Mouse (Mus musculus) heart, adult 2 months (tissue): ENCODE measurements around the gene Mttp. TPM values are rescaled to one million over a fixed set of nuclear protein-coding genes. Genes with fewer than 3 reads are reported as not detected.

Source experiments
- DNase-seq, 2 experiments: peaks; one replicate each; pipeline ENCODE4 v3.0.0; 2021
- H3K27ac ChIP-seq: fragments of 200-600 bp; 2 replicates; pipeline ENCODE4 v1.8.1; 2022
- H3K27me3 ChIP-seq: fragments of 200-500 bp; 2 replicates; pipeline ENCODE4 v1.6.1; 2012; ENCODE audit warnings: mild to moderate bottlenecking, low read length, inconsistent platforms, mixed read lengths; ENCODE audit not compliant: control insufficient read depth, insufficient read depth
- H3K36me3 ChIP-seq: fragments of 200-500 bp; 2 replicates; pipeline ENCODE4 v1.6.1; 2012; ENCODE audit warnings: low read length, inconsistent platforms; ENCODE audit not compliant: control insufficient read depth, insufficient read depth
- H3K4me1 ChIP-seq: fragments of 200-500 bp; 2 replicates; pipeline ENCODE4 v1.6.1; 2011; ENCODE audit warnings: low read length; ENCODE audit not compliant: control insufficient read depth, insufficient read depth
- H3K4me3 ChIP-seq: fragments of 200-600 bp; 2 replicates; pipeline ENCODE4 v1.8.1; 2022
- H3K79me2 ChIP-seq: fragments of 200-500 bp; replicated peaks from 2 replicates; pipeline ENCODE4 v1.6.1; 2012; ENCODE audit warnings: mild to moderate bottlenecking, inconsistent platforms, low read length, moderate library complexity, mixed read lengths; ENCODE audit not compliant: control insufficient read depth, insufficient read depth
- H3K9ac ChIP-seq: fragments of 200-500 bp; 2 replicates; pipeline ENCODE4 v1.6.1; 2012; ENCODE audit warnings: low read depth, mild to moderate bottlenecking, control low read depth, inconsistent platforms, low read length, mixed read lengths
- CTCF ChIP-seq: fragments of 200-600 bp; IDR thresholded peaks from 2 replicates; pipeline ENCODE4 v1.8.1; 2022; ENCODE audit warnings: antibody characterized with exemption, mild to moderate bottlenecking, moderate library complexity
- EP300 ChIP-seq: fragments of 200-500 bp; IDR thresholded peaks from 2 replicates; pipeline ENCODE4 v1.6.1; 2011; ENCODE audit warnings: low read depth, low read length, control low read depth; ENCODE audit not compliant: insufficient read depth
- POLR2A ChIP-seq: fragments of 200-500 bp; IDR thresholded peaks from 2 replicates; pipeline ENCODE4 v1.6.1; 2011; ENCODE audit warnings: mild to moderate bottlenecking, low read depth, low read length, control low read depth; ENCODE audit not compliant: insufficient read depth
- WGBS: fragments of 180-500 bp; shearing (Covaris S2); methylation state at CpG from one replicate; pipeline ENCODE4 v1.1.7; 2018; 5-methylcytosine and 5-hydroxymethylcytosine counted together
- intact Hi-C: fragments of 180-260 bp; cut with DNase I; formaldehyde crosslinking; loops from one replicate; pipeline ENCODE4 v1.15.1; 2025
- polyA plus RNA-seq: library from polyadenylated mRNA; depleted of rRNA; stranded (reverse); fragments of >200 nt; gene quantifications from 2 replicates; pipeline ENCODE4 v1.2.3, GENCODE M21; 2012
- total RNA-seq, 2 experiments: library from RNA; stranded (reverse); gene quantifications; 2 replicates each; pipeline ENCODE4 v1.2.3; 2021

Gene Mttp
- total and polyA plus RNA-seq, 3 experiments, result 2.0 to 6.9 (median 5.9) TPM

DNA sequence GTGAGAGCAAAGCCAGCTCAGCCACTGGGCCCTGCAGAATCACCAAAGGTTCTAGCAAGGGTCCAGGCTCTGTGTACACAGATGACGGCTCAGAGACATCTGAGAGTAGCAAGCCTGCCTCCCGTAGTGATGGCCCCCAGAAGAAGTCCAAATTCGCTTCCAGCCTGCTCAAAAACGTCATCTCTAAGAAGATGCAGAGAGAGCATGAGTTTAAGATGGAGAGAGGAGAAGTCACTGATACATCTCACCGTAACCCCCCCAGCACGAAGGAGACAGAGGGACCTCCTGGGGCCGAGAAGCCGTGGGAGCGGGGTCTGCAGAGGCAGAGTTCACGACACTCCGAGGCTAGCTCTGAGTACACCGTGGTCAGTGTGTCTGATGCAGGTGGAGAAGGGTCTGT, 77.5 kb downstream of the Mttp start, which contains the start of gene Gm5105:
Gene Gm5105, minus strand, starts transcription at position 101 of the 400 bp plus-strand sequence.
- Histone ChIP-seq H3K4me3 (peak within 1 kb of the TSS; percentile 53), H3K27ac (peak within 1 kb of the TSS; percentile 91), H3K4me1 (peaks cover 6% of the 10 kb centered on the region), H3K36me3 (no peaks in the 10 kb centered on the region), H3K27me3 (no peaks in the 10 kb centered on the region), H3K79me2 (no peaks in the 10 kb centered on the region; the same call in 1 of the 2 replicates), H3K9ac (peak within 1 kb of the TSS; percentile 85)
- intact Hi-C loops, result loop anchor here (2.0 to 5.0 kb wide), 2 partner anchors 75 to 76 kb away; partner anchors contain the start of gene Trmt10a
- TF ChIP-seq CTCF (no peak), EP300 (no peak), POLR2A (no peak)
- WGBS, result 67% methylated on average over 12 of the region's 12 CpGs
- DNase-seq, result no peak

DNA sequence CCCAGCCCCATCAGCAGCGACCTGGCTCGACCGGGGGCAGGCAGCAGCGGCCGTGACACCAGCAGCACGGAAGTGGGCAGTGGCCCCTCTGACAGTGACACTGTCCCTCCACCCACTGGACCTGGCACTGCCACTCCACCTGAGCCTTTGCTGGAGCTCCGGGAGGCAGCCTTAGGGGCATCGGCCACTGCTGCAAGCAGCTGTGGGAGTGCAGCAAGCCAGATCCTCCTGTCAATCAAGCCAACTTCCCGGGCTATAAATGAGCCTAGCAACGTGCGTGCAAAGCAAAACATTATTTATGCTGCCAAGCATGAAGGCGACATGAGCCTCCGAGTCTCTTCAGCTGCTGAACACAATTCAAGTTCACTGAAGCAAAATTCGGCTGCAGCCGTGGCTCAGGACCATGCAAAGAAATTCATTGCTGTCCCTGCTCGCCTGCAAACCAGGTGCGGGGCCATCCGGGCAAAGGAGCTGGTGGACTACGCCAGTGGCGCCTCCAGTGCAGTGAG, 78.4 kb downstream of the Mttp start:
- Histone ChIP-seq H3K9ac (peak overlapping the region; percentile 85), H3K36me3 (no peaks in the 10 kb centered on the region), H3K79me2 (no peaks in the 10 kb centered on the region; the same call in 1 of the 2 replicates), H3K27me3 (no peaks in the 10 kb centered on the region), H3K27ac (peak overlapping the region; percentile 91), H3K4me3 (peak overlapping the region; percentile 53), H3K4me1 (peaks cover 6% of the 10 kb centered on the region)
- TF ChIP-seq POLR2A (peak; percentile 38; the same call in 1 of the 2 replicates), CTCF (no peak), EP300 (0 out of 2 replicates have a peak, but pooled peaks have one; percentile 3)
- 63% methylated on average over 20 of the region's 20 CpGs for WGBS
- peak; percentile 57 to 62 for DNase-seq
- intact Hi-C loops, result loop anchor here (2.0 to 5.0 kb wide), 2 partner anchors 74 to 76 kb away; partner anchors contain the start of gene Trmt10a

DNA sequence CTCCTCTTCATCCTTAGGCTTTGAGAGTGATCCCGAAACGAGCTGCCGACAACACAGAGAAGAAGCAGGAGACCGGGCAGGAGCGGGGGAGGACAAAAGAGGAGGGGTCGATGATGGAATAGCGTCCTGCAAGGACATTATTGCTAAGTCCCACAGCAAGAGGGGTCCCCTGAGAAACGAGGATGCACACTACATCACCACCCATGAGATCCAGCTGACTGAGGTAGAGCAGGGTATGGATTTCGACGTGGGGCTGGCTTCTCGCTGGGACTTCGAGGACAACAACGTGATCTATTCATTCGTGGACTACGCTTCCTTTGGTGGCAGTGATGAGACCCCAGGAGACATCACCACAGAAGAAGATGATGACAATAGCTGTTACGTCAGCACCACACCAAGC, 78.8 kb downstream of the Mttp start:
- Histone ChIP-seq H3K9ac (peak overlapping the region; percentile 85), H3K27me3 (no peaks in the 10 kb centered on the region), H3K27ac (peak overlapping the region; percentile 91), H3K79me2 (no peaks in the 10 kb centered on the region; the same call in 1 of the 2 replicates), H3K4me3 (peak overlapping the region; percentile 53), H3K36me3 (no peaks in the 10 kb centered on the region), H3K4me1 (peaks cover 6% of the 10 kb centered on the region)
- 57% methylated on average over 16 of the region's 16 CpGs for WGBS
- intact Hi-C loops, result loop anchor here (2.0 to 5.0 kb wide), 3 partner anchors 37 to 77 kb away; partner anchors contain the start of gene Trmt10a
- no peak for DNase-seq
- no peak for TF ChIP-seq POLR2A
- TF ChIP-seq EP300, result no peak
- TF ChIP-seq CTCF, result no peak

DNA sequence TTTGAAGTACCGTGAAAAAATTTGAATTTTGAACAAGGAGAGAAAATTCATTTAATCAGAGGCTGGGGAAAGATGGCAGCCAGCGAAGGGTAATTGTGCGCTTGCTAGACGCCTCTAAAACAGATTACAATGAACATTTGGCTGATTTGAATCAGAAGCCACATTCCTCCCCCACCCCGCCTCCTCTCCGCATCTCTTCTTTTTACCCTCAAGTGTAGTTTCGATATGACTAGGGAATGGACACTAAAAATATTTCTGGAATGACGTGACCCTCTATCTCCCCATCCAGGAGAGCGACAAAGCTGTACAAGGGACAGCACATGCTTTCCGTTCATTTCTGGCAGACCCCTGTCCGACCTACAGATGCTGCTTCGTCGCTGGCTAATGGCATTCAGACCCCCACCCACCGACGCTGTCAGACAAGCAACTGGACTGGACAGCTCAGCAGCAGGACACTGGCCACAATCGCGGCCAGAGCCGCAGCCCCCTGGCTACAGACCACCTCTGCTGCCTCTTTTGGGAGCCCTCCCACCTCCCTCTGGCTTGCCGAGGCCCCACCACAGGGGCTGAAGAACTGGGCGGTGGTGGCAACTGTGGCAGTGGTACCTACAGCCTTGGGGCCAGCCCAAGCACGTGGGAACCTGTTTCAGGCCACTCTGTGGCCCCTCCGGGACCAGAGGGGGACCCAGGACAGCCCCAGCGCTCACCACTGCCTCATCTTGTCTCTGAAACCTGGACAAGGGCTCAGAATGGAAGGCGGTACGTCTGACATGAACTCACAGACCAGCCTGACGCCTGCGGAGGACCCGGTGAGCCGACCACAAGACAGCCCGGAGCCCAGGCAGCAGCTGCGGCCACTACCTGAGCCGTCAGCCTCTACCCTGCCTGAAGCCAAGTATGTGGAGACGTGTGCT, 79.8 kb downstream of the Mttp start, which contains the start of gene 1110002E22Rik:
Gene 1110002E22Rik, plus strand, starts transcription at position 321 of the 914 bp plus-strand sequence.
- Histone ChIP-seq H3K36me3 (no peaks in the 10 kb centered on the region), H3K4me3 (peak within 1 kb of the TSS; percentile 53), H3K79me2 (no peaks in the 10 kb centered on the region; the same call in 1 of the 2 replicates), H3K27ac (peak within 1 kb of the TSS; percentile 91), H3K4me1 (peaks cover 7% of the 10 kb centered on the region), H3K27me3 (no peaks in the 10 kb centered on the region), H3K9ac (peak within 1 kb of the TSS; percentile 85)
- intact Hi-C loops, result loop anchor here (2.0 to 5.0 kb wide), 2 partner anchors 36 to 73 kb away; no protein-coding TSS in a partner anchor
- WGBS, result 52% methylated on average over 33 of the region's 33 CpGs
- TF ChIP-seq POLR2A (no peak), EP300 (no peak), CTCF (no peak)
- DNase-seq, result peak; percentile 39 to 46

DNA sequence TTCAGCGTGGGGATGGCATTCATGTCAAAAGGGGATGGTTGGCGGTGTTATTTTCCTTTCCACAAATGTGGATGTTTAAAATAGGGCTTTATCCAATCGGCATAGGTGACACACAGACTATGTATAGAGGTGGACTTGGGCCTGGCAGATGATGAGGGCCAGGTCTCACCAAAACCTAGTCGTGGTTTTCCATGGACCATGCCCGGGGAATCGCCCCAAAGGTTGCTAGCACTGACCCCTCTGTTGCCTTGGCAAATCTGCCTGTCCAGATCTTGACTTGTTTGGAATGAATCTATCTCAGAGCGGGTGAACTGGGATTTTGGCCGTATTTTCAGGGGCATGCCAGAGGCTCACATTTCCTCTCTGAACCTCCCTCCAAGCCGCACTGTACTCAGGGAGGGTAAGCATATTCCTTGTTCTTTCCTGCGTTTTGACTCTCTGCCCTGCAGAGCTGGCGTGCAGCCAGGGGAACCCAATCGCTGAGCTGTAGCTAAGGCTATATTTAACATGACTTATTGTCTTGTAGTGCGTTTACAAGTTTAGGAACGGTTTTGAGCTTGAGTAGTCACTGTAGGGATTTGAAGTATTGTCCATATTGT, 80.9 kb downstream of the Mttp start:
- H3K27me3 ChIP-seq, result no peaks in the 10 kb centered on the region
- WGBS, result 23% methylated on average over 14 of the region's 14 CpGs
- no peak overlapping the region for H3K4me3 ChIP-seq
- H3K9ac ChIP-seq, result no peak overlapping the region
- H3K27ac ChIP-seq, result peak overlapping the region; percentile 91
- DNase-seq, result peak; percentile 71 to 76
- H3K4me1 ChIP-seq, result peaks cover 7% of the 10 kb centered on the region
- no peaks in the 10 kb centered on the region for H3K36me3 ChIP-seq
- intact Hi-C loops, result loop anchor here (2.0 kb wide), 1 partner anchor 35 kb away; no protein-coding TSS in a partner anchor
- TF ChIP-seq POLR2A (0 out of 2 replicates have a peak, but pooled peaks have one; percentile 19), CTCF (no peak)
- H3K79me2 ChIP-seq, result no peaks in the 10 kb centered on the region; the same call in 1 of the 2 replicates
